Mouse (Mus musculus) layer of hippocampus, adult 8-10 months (tissue): ENCODE measurements at regions not wholly inside any gene's neighbourhood (a gene's known extent, or its start where the extent isn't known, plus 50 kb on each side); places are given as distances from the start of the nearest gene placed in this dataset.
"Not testable (repeated sequence)": the region's sequence is repeated elsewhere in the genome, so short reads cannot be mapped to it uniquely, and the experiment has no call there.

Experiments
- DNase-seq, 2 experiments: peaks; one replicate each; pipeline ENCODE4 v3.0.0; 2022; ENCODE audit warnings: low spot score in 2 of 2

GRCm38 (mm10) chr2:75781781-75782211, 50.2 kb upstream of the Agps start:
- DNase-seq = no peak

GRCm38 (mm10) chr2:75781078-75781477, 50.9 kb upstream of the Agps start:
- peak in 1 of 2 experiments; percentile 15 for DNase-seq

DNA sequence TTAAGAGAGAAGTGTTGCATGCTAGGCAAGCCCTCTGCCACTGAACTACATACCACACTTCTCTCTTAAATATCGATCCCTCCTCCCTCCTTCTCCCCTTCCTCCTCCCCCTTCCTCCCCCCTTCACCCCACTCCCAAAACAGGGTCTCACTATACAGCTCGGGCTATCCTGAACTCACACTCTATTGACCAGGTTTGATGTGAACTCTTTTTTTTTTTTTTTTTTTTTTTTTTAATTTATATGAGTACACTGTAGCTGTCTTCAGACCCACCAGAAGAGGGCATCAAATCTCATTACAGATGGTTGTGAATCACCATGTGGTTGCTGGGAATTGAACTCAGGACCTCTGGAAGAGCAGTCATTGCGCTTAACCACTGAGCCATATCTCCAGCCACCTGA, 53.3 kb upstream of the Agps start:
- DNase-seq = not testable (repeated sequence)

GRCm38 (mm10) chr2:75777040-75777451, 54.9 kb upstream of the Agps start:
- DNase-seq = no peak

- no peak for DNase-seq
Measured at GRCm38 (mm10) chr2:75776533-75776932, 55.4 kb upstream of the Agps start.

- no peak for DNase-seq
Measured at GRCm38 (mm10) chr2:75775217-75775616, 56.8 kb upstream of the Agps start.

DNA sequence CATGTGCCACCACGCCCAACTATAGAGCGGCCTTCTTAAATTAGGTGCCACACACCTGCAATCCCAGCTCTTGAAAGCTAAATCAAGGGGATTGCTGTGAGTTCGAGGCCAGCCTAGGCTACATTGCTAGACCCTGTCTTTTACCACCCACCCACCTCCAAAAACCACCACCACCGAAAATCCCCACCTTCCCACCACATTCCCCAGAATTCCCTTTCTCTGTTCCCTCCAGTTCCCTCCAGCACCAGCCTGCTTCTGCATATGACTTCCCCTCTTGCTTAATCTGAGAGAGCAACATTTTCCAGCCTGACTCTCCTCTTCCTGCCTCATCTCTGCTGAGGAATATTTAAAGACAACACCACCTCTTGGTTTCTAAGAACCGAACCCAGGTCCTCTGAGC, 58.5 kb upstream of the Agps start:
- DNase-seq = no peak

GRCm38 (mm10) chr2:75772251-75772956, 59.6 kb upstream of the Agps start:
- DNase-seq = no peak

DNA sequence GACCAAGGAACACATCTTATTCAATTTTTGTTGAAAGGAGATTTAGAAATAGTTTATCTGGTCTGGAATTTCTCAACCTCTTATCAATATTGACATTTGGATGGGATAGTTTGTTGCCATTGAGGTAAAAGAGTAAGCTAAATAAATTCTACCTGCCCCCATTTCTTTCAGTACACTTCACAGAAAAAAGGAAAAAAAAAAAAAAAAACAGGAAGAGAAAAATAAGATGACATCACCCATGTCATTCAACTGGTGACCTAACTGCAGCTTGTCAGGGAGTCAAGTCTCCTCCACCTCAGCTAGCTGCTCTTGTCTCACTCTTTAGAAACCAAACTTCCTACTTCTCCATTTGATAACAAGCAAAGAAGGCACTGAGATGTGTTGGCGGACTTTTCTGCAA, 61.3 kb upstream of the Agps start:
- no peak for DNase-seq

GRCm38 (mm10) chr2:75768559-75769304, 63.2 kb upstream of the Agps start:
- DNase-seq = no peak

GRCm38 (mm10) chr2:75767871-75768558, 63.6 kb upstream of the Nfe2l2 start:
- no peak for DNase-seq

DNA sequence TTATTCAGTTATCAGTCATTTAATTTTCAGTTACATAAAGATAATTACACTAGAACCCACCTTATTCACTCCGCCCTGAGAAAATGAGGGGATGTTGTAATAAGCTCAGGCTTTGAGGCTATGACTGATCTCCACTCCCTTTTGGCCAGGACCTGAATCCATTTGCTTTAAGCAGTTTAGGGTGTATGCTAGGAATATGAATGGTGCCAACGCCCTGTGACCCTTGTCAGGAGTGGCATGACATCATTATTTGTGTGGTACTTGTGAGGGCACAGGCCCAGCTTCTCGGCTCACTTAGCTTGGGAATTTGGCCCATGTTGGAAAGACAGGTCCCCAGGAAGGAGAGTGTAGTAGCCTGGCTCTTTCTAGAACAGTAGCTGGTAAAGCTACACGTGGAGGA, 61.0 kb upstream of the Nfe2l2 start:
- DNase-seq = no peak

DNA sequence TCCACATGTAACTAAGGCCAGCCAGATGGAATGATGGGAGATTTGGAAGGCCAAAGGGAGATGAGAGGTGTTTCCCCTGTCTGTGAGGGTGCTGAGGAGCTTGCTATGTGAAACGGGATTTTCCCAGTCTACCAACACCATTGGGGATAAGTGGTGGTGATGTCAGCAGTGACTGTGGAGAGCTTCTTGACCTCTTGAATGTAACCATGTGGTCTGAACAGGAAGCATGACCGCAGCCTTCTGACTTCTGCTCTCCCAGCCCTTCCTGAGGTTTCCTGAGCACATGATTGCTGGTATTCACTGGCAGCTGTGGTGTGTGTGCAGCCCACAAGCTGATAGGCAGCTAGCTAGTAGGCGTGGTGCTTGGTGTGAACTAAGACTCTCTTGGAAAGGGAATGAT, 58.8 kb upstream of the Nfe2l2 start:
- DNase-seq = no peak

DNA sequence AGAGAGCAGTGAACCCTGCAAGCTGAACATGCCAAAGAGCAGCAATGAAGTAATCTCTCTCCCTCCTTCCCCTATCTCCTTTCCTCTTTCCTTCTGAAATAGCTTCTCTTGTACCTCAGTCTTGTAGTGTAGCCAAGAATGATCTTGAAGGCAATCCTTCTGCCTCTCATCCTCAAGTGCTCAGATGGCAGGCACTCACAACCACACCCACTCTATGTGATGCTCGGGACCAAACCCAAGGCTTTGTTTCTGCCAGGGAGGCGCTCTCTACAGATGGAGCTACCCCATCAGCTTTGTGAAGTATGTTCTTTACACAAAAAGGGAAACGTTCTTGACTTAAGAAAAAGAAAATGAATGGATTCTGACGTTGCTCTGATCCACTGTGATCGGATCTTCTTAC, 57.6 kb upstream of the Nfe2l2 start:
- DNase-seq = no peak

- DNase-seq = no peak
Measured at GRCm38 (mm10) chr2:75761626-75762025, 57.2 kb upstream of the Nfe2l2 start.

DNA sequence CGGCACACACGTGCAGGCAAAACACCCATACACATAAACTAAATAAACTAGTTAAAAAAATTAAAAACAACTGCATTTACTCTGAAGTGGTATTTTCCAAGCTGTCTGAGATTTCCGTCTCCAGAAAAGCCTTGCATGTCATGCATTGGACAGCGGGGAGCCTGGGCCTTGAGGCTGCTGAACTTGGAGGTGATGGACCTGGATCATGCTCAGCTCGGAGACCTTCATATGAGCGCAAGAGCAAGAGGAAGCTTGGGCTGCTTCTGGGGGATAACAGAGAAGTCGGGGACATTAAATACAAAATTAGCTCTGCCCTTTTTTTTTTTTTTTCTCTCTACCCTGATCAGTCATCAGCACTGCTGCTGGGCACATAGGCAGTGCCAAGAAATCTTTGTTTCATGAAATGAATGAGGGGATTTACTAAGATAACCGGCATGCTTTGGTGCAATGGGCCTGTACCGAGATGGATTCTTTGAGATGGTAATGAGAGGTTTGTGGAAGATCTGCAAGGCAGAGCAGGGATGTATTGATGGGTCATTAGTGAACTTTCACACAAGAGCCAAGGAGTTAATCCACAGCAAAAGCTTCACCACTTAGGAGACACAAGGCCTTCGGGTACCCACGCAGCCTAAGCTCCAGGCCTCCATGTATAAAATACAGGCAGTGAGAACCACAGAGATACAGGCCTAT, 54.9 kb upstream of the Nfe2l2 start:
- no peak for DNase-seq

DNA sequence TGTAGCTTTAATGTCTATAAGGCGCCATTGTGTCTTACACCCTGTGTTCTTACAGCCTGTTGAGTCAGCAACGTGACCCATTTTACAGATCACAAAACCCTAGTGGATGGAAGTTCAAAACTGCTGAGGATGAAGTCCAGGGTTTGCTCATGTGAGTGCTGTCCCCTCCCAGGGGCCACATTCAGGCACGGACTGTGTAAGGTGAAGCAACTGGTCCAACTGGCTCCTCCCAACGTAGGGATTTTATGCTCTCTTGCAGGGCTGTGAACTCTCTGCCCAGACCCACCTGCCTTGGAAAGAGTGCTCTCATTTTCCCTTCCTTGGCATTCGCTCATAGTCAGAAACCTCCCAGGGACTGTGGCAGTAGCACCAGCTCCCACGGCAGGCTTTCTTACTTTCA, 53.8 kb upstream of the Nfe2l2 start:
- DNase-seq = no peak

GRCm38 (mm10) chr2:75756704-75757638, 52.5 kb upstream of the Nfe2l2 start:
- DNase-seq = no peak

DNA sequence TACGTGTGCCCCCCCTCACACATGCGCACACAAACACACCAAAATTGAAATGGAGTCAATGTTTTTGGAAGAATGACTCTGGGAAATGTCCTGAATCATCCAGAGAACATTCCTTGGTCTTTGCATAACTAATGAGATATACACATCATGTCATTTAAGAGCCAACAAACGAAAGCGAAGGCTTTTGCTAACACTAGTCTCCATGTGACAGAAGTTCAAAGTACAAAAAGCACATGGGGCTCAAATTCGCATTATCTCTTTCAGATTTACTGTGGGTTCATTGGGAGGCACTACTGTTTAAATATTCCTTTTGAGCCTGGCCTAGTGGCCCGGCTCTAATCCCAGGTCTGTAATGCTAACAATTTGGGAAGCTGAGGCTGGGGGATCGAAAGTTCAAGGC, 50.2 kb upstream of the Nfe2l2 start:
- DNase-seq = no peak
